Mouse (Mus musculus): ENCODE results near the gene Fgf14. TPM values are rescaled to one million over a fixed set of nuclear protein-coding genes. Genes with fewer than 3 reads are reported as not detected.
"Not testable (repeated sequence)": the region's sequence is repeated elsewhere in the genome, so short reads cannot be mapped to it uniquely, and the experiment has no call there.

The Fgf14 gene
- total RNA-seq, 2 experiments from 2014 or later = not detected

DNA sequence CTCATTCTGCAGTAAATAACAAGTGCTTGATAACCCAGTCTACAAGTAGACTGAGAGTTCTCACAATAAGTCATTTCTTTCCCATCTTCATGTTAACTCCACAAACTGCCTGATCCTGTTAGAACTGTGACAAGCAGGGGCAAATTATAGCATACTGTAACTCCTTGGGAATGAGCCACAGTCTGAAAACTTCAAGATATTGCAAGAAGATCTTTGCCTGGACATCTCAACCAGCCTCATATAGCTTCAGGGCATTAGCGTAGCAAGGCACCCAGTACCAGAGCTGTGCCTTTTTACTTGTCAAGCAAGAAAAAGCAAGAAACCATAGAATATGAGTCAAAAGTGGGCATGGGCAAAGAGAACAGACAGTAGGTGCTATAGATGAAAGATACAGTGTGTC is 188.0 kb downstream of the Fgf14 start:
- ATAC-seq (replicated peaks; ENCODE audit: poor library complexity, severe bottlenecking) = no peak

DNA sequence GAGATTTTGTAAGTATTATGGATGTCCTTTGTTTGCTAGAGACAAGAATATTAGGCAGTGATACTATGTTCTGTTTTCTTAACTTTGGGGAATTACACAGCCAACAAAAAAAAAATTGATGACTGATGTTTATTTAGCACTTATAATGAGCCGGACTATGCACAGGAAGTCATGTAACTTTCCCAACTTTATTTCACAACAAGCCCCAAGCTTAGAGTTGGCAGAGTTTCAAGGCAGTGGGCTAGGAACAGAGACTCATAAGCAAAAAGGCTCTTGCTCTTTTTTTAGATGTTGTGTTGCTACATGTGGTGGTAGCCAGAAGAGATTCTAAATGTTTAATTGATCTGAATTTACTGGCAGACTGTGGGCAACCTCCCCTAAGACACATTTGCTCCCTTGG is 191.7 kb downstream of the Fgf14 start:
- ATAC-seq (replicated peaks; ENCODE audit: poor library complexity, severe bottlenecking) = no peak

DNA sequence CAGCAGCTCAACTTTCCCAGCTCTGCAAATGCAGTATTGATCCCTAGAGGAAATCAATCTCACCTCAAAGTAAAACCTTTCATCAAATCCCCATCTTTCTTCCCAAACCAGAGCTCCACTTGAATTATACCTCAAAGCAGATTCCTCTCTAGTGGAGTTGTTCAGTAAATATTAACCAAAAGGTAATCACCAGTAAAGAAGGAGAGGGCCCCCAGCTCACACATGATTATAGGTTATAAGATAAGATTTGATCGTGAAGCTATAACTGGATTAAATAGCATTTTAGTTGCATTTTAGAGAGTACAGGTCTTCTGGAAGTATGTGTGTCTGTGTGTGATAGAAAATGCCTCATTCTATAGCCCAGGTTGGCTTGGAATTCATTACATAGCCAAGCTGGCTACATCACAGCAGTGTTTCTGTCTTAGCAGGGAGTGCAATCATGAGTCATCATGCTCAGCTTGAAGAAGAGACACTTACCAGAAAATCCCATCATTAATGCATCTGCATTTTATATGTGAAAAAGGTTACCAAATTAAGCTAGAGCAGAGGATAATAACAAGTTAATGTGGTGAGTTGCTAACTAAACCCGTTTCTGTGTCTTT is 202.8 kb downstream of the Fgf14 start:
- no peak for ATAC-seq (replicated peaks; ENCODE audit: poor library complexity, severe bottlenecking)

DNA sequence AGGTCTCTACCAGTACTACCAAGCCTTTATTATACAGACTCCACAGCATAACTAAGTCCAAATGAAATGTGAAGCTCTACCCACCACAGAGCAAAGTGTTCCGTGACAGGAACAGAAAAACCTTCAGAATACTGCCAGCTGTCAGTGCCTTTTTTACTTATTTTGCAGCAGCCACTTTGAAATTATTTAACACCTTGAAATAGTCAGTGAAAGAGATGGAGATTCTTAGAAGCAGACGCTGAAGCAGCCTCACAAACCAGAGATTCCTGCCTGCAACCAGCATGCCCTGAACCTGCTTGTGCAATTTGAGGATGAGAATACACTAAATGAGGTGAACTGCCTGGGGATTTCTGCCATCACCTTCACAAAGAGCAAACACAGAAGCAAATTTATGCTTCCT is 206.0 kb downstream of the Fgf14 start:
- ATAC-seq (replicated peaks; ENCODE audit: poor library complexity, severe bottlenecking) = no peak

DNA sequence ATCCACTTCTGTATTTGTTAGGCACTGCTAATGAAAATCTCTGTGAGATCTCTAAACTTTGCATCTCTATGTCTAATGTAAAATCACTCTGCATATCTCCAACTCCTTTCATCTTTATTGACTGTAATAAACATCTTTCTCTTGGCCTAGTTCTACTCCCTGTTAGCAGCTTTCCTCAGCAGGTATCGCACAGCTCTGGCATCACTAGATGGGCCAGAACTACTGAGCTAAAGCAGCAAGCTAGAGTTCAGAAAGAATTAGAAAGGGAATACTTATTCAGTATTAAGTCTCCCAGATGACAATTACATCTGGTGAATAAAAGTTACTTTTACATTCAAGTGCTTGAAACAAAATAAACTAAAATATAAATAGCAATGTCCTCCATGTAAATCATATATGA is 221.8 kb downstream of the Fgf14 start:
- no peak for ATAC-seq (replicated peaks; ENCODE audit: poor library complexity, severe bottlenecking)

DNA sequence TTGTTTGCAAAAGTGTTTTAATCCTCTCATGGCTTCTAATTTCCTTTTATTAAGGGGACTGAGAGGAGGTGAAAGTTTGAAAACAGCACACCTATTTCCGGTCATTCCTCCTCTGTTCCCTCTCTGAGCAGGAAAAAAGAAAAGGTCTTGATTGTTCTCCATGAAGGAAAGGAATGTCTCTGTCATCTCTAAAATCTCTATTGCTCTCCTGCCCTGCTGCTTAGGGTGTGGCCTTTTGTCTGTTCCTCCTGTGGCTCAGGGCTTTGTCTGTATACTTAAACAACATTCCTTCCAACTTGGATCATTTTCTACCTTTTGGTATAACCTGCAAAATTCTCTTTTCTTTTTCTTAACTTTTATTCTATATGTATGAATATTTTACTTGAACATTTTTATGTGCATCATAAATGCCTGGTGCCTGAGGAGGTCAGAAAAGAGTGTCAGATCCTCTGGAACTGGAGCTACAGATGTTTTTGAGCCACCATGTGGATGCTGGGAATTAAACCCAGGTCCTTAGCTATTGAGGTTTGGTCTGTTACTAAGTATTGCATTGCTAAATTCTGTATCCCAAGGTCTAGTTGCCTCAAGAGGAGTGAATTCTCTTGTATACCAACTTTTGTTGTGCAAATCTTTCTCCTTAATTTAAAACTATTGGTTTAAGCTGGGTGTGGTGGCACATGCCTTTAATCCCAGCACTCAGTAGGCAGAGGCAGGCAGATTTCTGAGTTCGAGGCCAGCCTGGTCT is 230.7 kb downstream of the Fgf14 start:
- ATAC-seq (replicated peaks; ENCODE audit: poor library complexity, severe bottlenecking) = no peak

DNA sequence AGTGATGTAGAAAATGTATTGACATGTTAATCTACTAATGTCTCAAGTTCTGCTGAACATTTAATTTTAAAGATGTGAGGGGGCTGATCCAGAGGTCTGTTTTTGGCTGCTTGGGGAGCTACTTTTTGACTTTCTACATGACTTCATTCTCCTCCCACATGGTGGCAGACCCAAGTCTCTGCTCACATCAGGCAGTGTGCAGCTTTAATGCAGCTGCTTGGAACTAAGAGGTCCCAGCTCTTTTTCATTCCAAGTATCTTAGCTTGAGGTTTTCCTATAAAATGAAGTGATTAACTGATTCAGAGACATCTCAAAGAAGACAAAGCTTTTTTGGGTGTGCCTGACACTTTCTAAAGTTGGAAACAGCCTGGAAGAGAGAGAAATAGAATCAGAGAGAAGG is 232.1 kb downstream of the Fgf14 start:
- ATAC-seq (replicated peaks; ENCODE audit: poor library complexity, severe bottlenecking) = no peak

DNA sequence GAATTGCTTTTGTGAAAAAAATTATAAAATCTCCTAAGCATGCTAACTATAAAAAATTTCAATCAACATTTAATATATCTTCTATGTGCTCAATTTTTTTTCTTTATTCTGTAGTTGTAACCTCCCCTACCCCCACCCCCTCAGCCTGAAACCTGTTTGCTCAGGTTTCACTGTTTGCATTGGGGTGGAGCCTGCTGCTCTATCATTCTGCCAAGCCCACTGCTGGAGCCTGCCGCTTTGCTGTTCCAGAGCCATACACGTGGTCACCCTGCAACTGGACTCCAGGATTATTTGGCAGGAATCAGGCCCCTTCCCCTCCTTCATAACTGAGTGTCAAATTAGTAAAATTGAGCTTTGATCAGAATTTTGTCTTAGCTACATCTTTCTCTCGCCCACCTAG is 237.6 kb downstream of the Fgf14 start:
- ATAC-seq (replicated peaks; ENCODE audit: poor library complexity, severe bottlenecking) = not testable (repeated sequence)

DNA sequence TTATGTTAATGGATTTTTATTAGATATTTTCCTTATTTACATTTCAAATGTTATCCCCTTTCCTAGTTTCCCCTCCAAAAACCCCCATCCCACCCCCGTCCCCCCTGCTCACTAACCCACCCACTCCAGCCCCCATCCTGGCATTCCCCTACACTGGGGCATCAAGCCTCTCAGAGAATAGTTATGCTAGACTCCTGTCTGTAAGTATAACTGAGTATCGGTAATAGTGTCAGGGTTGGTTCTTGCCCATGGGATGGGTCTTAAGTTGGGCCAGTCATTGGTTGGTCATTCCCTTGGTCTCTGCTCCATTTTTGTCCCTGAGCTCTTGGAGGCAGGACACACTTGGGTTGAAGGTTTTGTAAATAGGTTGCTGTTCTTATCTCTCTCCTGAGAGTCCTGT is 265.0 kb downstream of the Fgf14 start:
- no peak for ATAC-seq (replicated peaks; ENCODE audit: poor library complexity, severe bottlenecking)

DNA sequence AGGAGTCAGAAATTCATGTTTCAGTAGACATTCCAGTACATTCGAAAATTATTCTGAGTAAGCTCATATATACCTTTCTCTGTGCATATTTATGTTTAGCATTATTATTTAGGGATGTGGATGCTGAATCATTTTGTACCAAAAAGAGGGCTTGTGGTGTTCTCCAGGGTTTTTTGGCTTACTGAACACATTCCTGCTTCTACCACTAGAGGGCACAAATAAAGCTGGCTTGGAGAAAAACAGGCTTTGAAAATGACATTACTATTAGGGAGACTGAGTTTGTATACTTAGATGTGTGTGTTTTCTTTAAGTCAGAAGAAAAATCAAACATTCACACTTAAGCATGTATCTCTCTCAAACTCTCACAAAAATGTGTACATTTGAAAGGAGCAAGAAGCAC is 266.0 kb downstream of the Fgf14 start:
- no peak for ATAC-seq (replicated peaks; ENCODE audit: poor library complexity, severe bottlenecking)

DNA sequence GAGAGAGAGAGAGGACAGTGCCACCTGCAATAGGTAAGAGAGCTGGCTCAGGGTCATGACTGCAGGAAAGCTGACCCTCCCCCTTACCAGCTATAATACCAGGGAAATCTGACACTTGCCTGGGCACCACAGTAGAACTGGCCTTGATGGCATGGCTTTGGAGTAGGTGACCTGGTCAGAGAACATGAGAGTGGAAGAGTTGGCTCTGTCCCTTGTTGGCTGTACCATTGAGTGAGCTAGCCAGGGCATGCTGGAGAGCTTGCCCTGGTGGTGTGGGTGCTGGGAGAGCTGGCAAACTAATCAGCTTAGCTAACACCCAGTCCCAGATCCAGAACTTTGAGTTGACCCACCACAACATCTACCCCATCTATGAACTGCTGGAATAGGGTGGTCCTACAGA is 348.5 kb downstream of the Fgf14 start:
- ATAC-seq (replicated peaks; ENCODE audit: poor library complexity, severe bottlenecking) = no peak

DNA sequence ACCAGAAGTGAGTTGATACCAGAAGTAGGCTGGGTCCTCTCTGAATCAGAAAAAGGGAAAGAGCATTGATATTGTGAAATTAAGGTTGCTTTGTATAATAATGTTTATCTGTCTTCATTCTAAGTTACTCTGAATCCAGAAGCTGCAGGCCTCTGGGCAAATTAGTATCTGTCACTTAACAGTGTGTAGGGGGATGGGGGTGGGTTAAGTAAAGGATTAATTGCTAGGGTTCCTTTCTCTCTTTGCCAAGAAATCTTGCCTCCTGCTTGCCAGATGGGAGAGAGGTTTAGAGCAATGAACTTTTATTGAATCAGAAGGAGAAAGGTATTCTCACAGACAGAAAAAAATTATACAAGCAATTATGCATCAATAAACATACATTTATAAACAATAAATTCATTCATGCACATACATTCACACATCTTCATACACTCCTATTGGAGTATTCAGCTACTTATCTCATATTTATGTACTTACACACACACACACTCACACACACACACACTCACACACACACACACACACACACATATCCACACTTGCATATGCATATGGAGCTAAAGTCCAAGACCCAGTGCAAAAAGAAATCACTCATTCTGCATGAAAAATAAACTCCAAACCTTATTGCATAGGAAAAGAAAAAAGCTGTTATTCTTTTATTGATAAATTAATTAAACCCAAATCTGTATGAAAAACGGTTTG is 357.8 kb downstream of the Fgf14 start:
- ATAC-seq (replicated peaks; ENCODE audit: poor library complexity, severe bottlenecking) = no peak

DNA sequence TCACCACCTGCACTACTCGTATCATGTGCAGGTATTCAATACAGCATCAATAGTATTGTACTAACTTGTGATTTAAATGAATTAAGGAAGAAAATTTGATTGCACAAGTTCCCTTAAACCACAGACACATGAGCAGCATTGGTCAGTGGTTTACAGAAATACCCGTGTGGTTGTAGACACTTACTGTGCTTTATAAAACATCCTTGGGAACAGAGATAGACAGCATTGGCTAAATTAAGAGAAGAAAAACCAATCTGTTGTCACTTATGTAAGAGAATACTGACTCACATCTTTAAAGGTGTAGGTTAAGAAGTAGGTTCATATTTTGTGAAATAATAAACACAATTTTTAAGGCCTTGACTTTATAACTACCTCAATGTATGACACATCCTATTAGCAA is 361.4 kb downstream of the Fgf14 start:
- ATAC-seq (replicated peaks; ENCODE audit: poor library complexity, severe bottlenecking) = no peak

DNA sequence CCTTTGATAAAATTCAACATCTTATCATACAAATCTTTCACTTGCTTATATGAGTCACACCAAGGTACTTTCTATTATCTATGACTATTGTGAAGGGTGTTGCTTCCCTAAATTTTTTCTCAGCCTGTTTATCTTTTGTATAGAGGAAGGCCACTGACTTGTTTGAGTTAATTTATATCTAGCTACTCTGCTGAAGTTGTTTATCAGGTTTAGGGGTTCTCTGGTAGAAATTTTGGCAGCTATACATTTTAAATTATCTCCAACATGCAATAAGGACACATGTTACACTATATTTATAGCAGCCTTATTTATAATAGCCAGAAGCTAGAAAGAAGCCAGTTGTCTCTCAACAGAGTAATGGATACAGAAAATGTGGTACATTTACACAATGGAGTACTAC is 389.9 kb downstream of the Fgf14 start:
- ATAC-seq (replicated peaks; ENCODE audit: poor library complexity, severe bottlenecking) = no peak

DNA sequence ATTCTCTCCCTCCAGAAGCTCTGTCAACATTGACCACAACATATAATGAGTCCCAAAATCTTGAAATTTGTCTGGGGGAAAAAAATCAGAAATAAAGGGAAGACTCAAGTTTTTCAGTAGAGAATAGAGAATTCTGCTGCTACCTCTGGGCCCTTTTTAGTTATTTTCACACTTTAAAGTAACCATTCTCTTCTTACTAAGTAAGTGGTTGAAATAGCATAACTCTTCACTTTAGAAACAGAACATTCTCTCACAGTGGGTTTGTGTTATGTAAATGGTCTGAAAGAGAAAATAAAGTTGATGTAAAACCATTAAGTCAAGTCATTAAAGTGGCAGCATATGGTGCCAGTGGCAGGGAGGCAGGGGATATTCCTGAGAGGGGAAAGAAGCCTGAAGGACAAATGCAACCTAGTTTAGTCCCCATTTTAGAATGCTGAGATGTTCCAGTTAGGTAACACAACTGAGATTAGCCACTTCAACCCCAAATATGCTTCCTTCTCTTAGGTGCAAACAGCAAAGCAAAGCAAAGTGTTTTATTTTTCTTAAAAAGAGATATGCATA is 398.5 kb downstream of the Fgf14 start:
- ATAC-seq (replicated peaks; ENCODE audit: poor library complexity, severe bottlenecking) = no peak

DNA sequence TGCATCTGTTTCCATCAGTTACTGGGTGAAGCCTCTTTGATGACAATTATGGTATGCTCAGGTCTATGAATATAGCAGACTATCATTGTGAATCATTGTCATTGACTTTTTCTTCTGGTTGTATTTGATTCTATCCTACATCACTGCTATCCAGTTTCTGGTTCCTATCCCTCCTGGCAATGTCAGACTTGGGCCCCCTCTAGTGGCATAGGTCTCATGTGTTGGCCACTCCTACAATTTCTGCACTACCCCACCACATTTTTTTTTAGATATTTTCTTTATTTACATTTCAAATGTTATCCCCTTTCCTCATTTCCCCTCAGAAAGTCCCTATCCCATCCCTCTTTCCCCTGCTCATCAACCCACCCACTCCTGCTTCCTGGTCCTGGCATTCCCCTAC is 409.9 kb downstream of the Fgf14 start:
- ATAC-seq (replicated peaks; ENCODE audit: poor library complexity, severe bottlenecking) = no peak

DNA sequence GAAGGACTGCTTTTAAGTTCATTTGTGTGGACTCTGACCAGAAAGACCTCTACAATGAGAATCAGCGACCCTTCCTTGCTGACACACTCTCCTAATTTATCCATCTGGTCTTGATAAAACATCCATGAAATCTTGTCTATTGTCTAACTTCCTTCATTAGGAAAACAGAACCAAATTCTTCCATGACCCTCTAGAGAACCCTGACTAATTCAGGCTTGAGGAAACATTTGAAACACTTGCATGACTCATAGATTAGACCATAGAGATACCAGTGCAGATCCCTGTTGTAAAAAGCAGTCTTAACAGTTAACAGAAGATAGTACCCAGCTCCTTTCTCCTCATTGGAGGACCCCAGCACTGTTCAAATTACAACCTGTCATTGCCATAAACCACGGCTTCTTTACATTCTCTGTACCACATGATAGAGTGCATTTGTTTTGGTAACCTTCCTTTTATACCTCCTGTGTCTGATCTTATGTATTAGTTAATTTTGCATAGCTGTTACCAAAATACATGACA is 412.3 kb downstream of the Fgf14 start:
- ATAC-seq (replicated peaks; ENCODE audit: poor library complexity, severe bottlenecking) = no peak

DNA sequence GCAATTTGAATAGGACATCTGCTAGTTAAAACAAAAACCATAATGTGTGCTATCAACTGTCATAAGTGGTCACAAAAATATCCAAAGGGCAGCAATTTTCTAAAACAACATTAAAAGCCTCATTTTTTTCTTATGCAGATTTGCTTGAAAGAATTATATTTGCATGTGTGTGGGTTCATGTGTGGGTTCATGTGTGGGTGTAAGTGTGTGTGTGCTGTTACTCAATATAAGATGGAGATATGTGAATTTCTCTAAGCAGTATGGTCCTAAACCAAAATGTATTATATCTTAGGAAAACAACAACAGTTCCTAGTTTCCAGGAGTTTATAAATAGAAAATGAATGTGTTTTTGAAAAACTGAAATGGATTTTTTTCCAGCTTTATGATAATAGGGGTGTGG is 413.7 kb downstream of the Fgf14 start:
- ATAC-seq (replicated peaks; ENCODE audit: poor library complexity, severe bottlenecking) = no peak

DNA sequence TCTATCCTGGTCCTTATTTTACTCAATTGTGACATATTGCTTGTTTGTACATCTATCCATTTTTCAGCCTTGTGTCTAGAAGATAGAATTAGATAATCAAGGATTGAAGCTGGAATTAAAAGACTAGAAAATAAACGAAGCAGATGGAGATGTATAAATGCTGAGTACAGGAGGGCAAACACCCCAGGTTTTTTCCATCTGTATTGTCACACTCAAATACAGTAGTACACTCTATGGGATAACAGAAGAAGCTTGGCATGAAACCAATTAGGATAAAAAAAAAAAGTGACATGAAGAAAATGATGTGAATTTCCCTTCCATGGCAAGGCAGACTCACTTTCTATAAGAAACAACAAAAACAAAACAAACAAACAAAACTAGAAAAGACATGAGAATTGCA is 429.4 kb downstream of the Fgf14 start:
- no peak for ATAC-seq (replicated peaks; ENCODE audit: poor library complexity, severe bottlenecking)

DNA sequence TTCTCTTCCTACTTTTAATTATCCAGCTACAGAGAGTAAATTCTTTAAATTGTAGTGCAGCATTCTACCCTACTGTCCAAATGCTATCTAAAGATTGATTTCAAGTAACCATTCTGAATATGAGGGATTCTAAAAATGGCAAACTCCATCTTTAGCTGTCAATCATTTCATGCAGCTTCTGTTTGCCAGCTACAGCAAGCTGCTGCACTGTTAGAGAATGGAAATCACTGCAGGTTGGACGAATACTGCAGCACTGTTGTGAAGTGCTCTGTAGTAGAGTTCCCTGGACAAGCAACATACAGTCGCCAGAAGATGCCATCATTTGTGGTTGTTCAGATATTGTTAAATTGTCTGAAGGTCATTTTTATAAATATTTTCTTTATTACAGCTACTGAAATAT is 453.5 kb downstream of the Fgf14 start:
- no peak for ATAC-seq (replicated peaks; ENCODE audit: poor library complexity, severe bottlenecking)

DNA sequence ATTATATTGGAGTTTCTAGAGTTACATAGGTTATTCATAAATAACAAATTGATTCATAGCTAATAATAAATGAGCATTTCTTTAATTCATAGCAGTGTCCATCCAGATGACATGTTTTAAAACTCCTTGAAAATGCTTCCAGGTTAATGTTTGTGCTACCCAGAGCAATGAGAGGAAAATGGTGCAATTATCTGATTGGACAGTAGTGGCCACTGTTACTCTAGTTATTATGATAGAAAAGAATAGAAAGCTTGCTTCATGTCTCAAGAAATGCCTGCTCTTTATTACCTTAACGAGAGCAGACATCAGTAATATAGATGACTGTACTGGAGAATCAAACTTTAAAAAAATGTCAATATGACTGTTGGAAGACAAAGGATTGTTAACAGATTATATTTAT is 454.5 kb downstream of the Fgf14 start:
- ATAC-seq (replicated peaks; ENCODE audit: poor library complexity, severe bottlenecking) = no peak

Measured in granulocyte monocyte progenitor cell, adult 5-6 weeks (primary cell).